Mouse (Mus musculus) G1E-ER4 (cell line): ENCODE measurements around the gene Rccd1. TPM values are rescaled to one million over a fixed set of nuclear protein-coding genes. Genes with fewer than 3 reads are reported as not detected.

Source experiments
- GATA1 ChIP-seq: IDR thresholded peaks from one replicate; pipeline ENCODE4 v1.8.0; 2012; ENCODE audit warnings: low read length, inconsistent platforms
- polyA plus RNA-seq: library from polyadenylated mRNA; stranded (reverse); fragments of >175 nt; gene quantifications from 2 replicates; pipeline ENCODE4 v1.2.3, GENCODE M21; 2012

Rccd1 gene
- polyA plus RNA-seq, 1 experiment = 22.2 TPM

DNA sequence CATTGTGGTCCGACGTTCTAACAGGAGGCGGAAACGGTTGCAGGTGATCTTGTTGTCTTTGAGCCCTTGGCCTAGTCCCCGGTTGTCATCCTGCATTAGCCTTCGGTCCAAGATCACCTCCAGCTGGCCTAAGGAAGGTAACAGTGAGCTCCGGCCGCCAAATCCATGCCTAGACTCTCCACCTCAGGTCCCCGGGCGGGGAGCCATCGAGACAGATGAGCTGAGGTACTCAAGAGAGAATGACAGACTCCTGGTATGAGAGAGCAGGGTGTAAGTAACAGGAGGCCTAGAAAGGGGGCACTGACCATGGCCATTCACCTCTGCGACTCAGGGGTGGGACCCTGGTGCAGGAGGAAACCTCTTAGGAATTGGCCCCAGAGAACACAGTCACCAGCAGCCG lies 32.1 kb upstream of the Rccd1 start:
- no peak for TF ChIP-seq GATA1

DNA sequence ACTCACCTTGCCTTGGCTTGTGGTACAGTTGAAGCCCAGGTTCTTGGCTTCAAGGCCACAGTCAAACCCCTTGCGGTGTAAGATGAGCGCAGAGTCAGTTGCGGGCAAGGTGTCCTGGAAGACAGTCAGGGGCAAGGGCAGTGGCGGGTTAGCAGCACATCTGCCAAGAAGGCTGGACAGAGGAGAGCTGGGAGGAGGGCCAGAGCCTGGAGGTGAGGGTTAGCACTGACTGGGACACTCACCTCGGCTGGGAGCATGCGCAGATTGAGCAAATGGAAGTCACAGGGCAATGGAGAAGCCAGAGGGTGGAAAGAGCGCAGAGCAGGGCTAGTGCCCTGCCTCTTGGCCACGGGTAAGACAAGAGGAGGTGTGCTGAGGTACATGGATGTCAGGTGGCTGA lies 28.7 kb upstream of the Rccd1 start:
- no peak for TF ChIP-seq GATA1

DNA sequence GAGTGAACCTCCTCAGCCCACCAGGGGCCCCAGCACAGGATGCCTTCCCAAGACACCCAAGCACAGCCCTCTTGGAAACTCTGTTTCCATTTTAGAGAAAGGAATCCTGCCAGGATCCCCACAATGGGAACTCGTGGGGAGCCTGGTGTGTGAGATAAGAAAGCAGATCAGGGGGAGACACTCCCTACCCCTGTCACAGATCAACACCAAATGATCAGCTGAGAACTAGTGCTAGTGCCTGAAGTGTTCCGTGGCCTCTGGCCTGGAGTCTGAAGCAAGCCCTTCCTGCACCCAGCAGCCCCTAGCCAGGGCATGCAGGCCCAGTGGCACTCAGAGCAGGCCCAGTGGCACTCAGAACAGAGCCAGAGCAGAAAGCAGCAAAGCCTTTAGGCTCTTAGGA lies 26.6 kb upstream of the Rccd1 start:
- TF ChIP-seq GATA1 = no peak

DNA sequence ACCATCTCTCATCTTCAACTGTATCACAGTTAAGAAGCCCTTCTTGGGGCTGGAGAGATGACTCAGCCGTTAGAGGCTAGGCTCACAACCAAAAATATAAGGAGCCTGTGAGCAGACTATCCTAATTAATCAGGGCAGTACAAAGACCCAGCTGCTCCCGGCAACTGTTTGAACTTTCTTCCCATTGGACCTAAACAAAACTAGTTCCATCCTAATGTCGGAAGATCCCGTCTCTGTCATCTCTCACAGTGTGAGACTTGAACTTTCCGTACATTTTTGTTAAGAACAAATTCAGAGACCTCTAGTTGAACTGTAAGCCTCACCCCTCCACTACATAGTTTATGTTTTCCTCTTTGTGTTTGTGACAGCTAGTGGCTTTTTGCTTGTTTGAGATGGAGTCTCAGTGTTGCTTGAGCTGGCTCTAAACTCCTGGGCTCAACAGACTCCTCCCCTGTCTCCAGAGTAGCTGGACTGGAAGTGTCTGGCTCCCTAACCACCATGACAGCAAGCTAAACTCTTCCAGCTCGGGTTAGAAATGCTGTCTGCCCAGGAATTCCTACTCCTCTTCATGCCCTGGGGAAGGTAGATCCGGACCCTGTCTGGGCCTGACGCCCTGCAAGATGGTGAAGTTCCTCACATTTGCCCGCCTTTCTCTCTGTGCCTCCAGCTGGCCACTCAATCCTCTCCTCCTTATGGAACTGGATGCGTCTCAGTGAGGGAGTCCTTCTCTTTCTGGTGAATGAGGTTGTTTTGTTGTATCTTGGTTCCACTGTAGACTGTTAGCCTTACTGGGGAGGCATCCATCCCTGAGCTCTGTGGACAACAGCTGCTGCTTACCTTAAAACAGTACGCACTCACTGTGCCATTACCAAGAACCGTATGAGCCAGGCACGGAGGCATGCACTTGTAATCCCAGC lies 23.7 kb upstream of the Rccd1 start:
- no peak for TF ChIP-seq GATA1

DNA sequence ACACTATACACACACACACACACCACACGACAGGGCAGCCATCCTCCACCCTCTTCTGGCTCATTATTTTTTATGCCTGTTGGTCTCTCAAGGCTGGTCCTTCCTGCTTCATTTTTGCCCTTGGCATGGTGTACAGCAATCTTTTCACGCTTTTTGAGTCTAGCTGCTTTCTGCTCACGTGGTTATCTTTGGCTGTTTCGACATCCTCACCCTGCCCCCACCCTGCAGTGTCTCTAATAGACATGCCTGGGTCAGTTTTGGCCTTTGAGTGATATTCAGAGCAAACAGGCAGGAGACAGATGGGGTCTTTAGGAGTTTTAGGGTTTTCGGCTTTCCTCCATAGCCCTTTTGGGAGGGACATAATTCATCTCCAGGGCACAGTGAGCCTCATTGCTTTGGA lies 22.6 kb upstream of the Rccd1 start:
- TF ChIP-seq GATA1 = no peak

DNA sequence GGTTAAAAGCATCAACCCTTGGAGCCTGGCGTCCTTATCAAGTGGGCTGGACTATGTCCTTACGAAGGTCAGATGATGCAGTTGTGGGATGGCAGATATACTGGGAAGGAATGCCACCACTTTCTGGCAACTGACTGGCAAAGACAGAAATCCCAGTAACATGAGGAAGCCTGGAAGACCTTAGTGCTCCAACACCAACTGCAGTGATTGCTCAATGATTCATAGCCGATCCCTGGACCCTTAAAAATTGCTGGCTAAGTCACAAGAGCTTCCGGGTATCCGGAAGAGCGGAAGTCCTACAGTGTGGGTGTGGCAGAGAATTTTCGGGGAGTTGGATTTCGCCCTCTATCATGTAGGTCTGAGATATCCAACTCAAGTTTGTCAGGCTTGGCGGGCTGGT lies 21.9 kb upstream of the Rccd1 start:
- TF ChIP-seq GATA1 = no peak

DNA sequence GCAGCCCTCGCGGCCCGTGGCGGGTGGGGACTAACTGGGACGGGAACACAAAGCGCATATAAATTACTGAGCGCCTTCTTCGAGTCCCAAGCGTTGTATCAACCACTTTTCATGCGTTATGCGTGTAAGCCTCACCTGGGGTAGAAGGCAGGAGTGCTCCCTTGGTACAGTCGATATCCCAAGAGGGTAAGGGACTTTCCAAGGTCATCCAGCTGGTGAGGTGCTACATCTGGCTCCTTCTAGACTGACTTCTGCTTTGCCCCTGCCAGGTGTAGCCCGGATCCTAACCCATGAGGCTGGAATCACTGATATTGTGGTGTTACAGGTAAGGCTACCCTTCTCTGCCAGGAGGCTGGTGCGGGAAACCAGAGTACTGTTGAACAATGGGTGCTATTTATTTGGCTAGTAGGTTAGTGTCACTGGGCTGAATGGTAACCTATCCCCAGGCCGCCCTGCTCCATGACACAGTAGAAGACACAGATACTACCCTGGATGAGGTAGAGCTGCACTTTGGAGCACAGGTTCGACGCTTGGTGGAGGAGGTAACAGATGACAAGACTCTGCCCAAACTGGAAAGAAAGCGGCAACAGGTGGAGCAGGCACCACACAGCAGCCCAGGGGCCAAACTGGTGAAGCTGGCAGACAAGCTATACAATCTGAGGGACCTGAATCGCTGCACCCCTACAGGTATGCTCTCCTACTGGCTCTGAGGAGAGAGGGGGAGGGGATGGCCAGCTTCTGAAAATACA lies 19.2 kb upstream of the Rccd1 start:
- no peak for TF ChIP-seq GATA1

DNA sequence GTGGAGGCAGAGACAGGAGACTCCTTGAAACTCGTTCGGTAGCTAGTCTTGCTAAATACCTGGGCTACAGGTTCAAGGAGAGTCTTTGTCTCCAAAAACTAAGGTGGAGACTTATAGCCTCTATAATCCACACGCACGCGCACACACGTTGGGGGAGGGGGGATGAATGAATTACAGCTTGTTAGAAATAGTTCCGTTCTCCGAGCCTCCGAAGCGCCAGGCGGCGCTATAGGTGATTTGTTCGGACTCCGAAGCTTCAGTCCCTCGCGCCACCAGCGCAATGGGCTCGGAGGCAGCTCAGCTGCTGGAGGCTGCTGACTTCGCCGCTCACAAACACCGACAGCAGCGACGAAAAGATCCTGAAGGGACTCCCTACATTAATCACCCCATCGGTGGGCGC lies 18.6 kb upstream of the Rccd1 start, which contains the start of gene Hddc3:
Hddc3 (plus strand) TSS at position 247 of the 400 bp plus-strand sequence.
- no peak for TF ChIP-seq GATA1

DNA sequence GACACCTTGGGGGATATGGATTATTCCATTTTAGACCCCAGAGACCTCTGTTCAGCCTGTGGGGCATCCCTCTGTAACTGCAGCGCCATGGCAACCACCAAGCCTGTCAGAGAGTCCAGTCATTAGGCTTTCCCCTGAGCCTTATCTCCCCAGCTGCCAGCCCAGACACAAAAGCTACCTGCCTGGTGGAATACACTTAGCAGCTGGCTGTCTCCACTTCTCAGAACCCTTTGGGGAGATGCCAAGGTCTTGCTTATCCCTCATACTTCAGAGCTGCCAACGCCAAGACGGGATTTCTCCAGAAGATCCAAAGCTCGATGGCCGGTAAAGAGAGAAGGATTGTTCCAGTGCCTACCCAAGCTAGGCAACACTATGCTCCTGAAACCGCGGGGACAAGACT lies 17.5 kb upstream of the Rccd1 start:
- no peak for TF ChIP-seq GATA1

DNA sequence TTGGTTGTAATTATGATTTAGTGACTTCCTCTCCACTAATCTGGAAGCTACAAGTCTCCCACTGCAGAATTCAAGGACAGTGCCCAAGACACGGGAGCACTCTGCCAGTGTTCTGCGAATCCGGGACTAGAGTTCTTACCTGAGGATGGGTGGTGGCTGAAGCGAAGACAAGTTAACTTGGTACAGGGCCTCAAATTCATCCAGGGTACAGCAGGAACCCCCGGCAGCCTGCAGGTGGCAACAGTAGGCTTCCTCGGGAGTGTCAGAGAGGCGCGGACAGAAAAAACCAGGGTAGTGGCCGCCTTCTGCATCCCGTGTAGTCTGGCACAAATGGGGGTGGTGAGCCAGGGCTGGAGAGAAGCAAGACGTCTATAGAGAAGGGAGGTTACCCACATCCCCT lies 16.5 kb upstream of the Rccd1 start, which contains the start of gene Unc45a:
Unc45a (minus strand) TSS at position 213 of the 400 bp plus-strand sequence.
- TF ChIP-seq GATA1 = no peak

DNA sequence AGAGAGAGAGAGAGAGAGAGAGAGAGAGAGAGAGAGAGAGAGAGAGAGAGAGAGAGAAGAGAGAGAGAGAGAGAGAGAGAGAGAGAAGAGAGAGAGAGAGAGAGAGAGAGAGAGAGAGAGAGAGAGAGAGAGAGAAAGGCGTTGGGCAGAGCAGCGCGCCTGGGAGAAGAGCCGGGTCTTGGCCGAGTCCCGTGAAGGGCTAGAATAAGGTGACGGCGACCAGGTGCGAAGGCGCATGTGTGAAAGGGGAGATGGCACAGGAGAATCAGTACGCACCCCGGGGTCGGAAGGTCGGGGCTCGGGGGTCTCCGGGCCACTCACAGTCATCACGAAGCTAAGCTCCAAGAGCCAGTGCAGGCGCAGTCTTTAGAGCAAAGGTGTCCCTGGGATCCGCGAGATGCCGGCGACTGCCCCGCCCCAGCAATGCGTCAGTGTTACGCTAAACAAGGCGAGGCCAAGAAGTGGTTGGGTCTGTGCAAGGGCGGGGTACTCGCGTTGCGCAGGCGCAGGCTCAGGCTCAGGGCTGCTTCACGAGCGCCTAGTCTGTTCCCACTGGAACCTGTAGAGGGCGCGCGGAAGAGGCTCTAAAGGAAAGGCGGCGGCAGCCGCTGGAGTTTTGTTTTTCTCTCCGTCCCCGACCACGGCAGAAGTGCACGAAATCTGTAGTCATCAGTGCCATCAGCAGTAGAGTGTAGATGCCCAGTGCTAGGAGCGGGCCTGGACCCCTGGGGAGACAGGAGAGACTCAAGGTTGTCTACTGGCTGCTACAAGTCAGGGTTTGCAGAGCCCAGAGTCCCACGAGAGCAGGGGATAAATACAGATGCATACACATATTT lies 15.8 kb upstream of the Rccd1 start:
- TF ChIP-seq GATA1 = no peak

DNA sequence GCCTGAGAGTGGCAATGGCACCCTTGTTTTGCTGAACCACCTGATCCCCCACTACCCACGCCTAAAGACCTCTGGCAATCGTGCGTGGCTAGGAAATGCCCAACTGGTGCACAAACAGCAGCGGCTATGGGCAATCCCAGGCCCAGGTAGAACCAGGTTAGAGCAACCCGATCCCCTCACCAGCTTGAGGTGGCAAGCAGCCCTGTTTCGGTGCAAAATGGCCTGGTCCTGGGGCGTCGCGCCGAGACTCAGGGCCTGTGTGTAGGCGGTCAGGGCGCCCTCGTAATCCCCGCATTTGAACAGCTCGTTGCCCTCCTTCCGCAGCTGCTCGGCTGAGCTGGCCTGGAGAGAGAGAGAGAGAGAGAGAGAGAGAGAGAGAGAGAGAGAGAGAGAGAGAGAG lies 15.1 kb upstream of the Rccd1 start:
- no peak for TF ChIP-seq GATA1

DNA sequence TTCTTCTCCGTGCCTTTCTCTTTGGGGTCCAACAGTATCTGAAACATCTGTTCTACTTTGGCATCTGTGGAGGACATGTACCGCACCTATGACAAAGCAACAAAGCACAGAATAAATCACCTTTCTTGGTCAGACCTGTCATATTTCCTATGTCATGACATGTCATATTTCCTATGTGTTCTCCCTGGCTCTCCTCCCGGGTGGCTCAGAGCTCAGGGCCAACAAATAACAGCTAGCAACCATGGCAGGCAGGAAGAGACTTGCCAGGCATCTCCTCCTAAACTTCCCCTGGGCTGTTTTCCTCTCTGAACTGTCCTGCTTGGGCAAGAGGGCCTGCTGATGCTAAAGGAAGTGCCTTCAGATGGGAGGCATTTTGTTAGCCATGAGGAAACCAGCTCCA lies 12.7 kb upstream of the Rccd1 start:
- TF ChIP-seq GATA1 = no peak

DNA sequence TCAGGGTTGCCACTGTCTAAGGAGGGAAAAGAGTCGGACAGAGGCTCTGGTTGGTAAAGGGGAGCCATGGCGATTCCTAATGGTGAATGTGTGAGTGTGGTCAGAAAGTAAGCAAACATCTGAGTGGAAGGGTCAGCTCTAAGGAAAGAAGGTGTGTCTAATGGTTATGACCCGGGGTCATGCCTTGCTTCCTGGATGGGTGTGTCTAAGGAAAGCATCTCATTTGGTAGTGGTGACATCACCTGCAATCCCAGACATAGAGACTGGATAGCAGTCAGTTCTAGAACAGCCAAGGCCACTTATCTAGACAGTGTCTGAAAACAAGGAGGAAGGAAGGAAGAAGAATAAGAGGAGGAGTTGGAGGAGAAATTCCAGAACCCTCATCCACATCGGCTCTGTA lies 10.6 kb upstream of the Rccd1 start:
- TF ChIP-seq GATA1 = no peak

DNA sequence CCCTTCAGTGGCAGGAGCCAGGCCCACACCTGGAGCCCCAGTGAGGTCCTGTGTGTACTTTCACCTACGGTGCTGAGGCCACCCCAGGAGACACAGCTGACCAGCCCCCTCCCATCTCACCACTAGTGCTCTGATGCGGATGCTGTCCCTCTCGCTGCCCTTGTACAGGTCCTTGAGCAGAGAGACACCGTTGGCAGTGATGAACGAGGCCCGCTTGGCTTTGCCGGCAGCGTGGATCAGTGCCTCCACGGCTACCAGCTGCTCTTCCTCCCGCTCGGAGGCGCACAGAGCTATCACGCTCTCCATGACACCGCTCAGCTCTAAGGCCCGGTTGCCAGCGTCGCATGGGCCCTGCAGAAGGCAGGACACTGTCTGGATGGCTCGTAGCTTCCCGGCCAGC lies 7.2 kb upstream of the Rccd1 start:
- TF ChIP-seq GATA1 = no peak

DNA sequence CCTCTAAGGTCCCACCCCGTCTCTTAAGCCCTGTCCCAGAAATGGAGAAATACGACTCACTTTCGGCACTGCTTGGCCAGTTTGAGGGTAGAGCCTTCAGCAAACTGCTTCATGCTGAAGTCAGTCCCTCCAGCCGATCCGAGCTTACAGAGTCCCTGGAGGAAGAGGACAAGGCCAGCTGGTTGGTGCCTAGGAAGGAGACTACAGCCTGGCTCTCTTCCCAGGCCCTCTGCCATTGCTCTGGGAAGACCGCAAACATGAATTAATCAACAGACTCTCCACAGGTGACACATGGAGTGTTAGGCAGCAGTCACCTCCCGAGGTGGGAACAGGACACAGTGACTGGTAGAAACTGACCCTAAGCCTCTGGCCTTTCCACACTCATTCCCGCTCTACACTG lies 6.0 kb upstream of the Rccd1 start:
- no peak for TF ChIP-seq GATA1
